Comparison of ENCODE assay signal across 31 mouse cellular contexts in genomic region chr6:47050319-47051222, GRCm38 (mm10).
A peak's percentile ranks its signal among the peaks of the same experiment; 100 is the strongest.
DNase-seq lines count a peak whose midpoint lies in the region; ATAC-seq and TF ChIP-seq lines count a peak whose summit lies in the region.
"Had no signal": no experiment of that assay in that cellular context is flagged by ENCODE, and none has a peak within 500 bp of the region (broad histone marks: within the 10 kb centered on the region; RNA-seq: fewer than 3 reads in every experiment).

No protein-coding gene starts in this region.

- no peak for ATAC-seq in hindbrain, embryonic 13.5 days (ENCODE audit: low FRiP score)
- no peak for ATAC-seq in hindbrain, embryonic 11.5 days (ENCODE audit: low FRiP score)
- ATAC-seq in midbrain, embryonic 14.5 days (ENCODE audit: low FRiP score, low TSS enrichment) = no peak; the same call in 1 of the 2 replicates
- no peak for ATAC-seq in midbrain, postnatal 0 days (ENCODE audit: low FRiP score)
- ATAC-seq in forebrain, embryonic 14.5 days = peak; percentile 85
- ATAC-seq: activated CD4-positive, CD25-positive, alpha-beta regulatory T cell, adult 4 months; intestine, embryonic 16.5 days had no signal

- DNase-seq in hindbrain, embryonic 11.5 days (ENCODE audit: low spot score) = no peak
- DNase-seq in midbrain, embryonic 14.5 days = peak; percentile 27
- DNase-seq in midbrain, postnatal 0 days (ENCODE audit: low spot score) = no peak
- peak; percentile 75 for DNase-seq in forebrain, embryonic 14.5 days (ENCODE audit: low spot score)
- DNase-seq in retina, postnatal 1 day = peak; percentile 54
- no peak for DNase-seq in yolk sac, embryonic 10.5 days (ENCODE audit: low spot score)
- no peak for DNase-seq in urinary bladder, postnatal 36 days (ENCODE audit: low spot score in 2 of 2)
- DNase-seq: adrenal gland, adult 2 months; adrenal gland, postnatal 36 days; B cell, adult 2 months; cerebellum, adult 8-10 months; cerebellum, postnatal 25 days; gastrocnemius, postnatal 14 days; heart, postnatal 14 days; kidney, adult 8-10 months; kidney, postnatal 4 days; liver, embryonic 13.5 days; lung, adult 2 months; lung, postnatal 14 days; right cerebral cortex, postnatal 4 days; thymus, adult 18-20 months; thymus, postnatal 25 days had no signal

- H3K4me2 ChIP-seq in hindbrain, embryonic 13.5 days = no peak overlapping the region
- H3K4me2 ChIP-seq in hindbrain, embryonic 11.5 days (replicated peaks; ENCODE audit: low read depth, low read length) = no peak overlapping the region
- no peak overlapping the region for H3K4me2 ChIP-seq in midbrain, embryonic 14.5 days (ENCODE audit: low read length)
- H3K4me2 ChIP-seq in midbrain, postnatal 0 days (ENCODE audit: low read depth, low read length, poor library complexity, severe bottlenecking) = no peak overlapping the region
- H3K4me2 ChIP-seq in forebrain, embryonic 14.5 days (ENCODE audit: low read length) = no peak overlapping the region
- H3K4me2 ChIP-seq: hindbrain, embryonic 15.5 days; limb, embryonic 15.5 days; liver, embryonic 13.5 days; neural tube, embryonic 15.5 days had no signal

- H3K9ac ChIP-seq in hindbrain, embryonic 13.5 days = no peak overlapping the region
- H3K9ac ChIP-seq in hindbrain, embryonic 11.5 days (ENCODE audit: low read depth, low read length) = no peak overlapping the region
- no peak overlapping the region for H3K9ac ChIP-seq in midbrain, embryonic 14.5 days (replicated peaks; ENCODE audit: low read length)
- H3K9ac ChIP-seq in midbrain, postnatal 0 days (replicated peaks; ENCODE audit: low read length, poor library complexity, severe bottlenecking) = no peak overlapping the region
- no peak overlapping the region for H3K9ac ChIP-seq in forebrain, embryonic 14.5 days (ENCODE audit: low read length)
- H3K9ac ChIP-seq: hindbrain, embryonic 15.5 days; limb, embryonic 15.5 days; liver, embryonic 13.5 days; neural tube, embryonic 15.5 days had no signal

- H3K4me3 ChIP-seq in hindbrain, embryonic 13.5 days = no peak overlapping the region
- no peak overlapping the region for H3K4me3 ChIP-seq in hindbrain, embryonic 11.5 days (ENCODE audit: low read depth, low read length)
- no peak overlapping the region for H3K4me3 ChIP-seq in midbrain, embryonic 14.5 days (replicated peaks; ENCODE audit: low read depth, low read length)
- H3K4me3 ChIP-seq in midbrain, postnatal 0 days (ENCODE audit: low read depth, low read length) = no peak overlapping the region
- no peak overlapping the region for H3K4me3 ChIP-seq in forebrain, embryonic 14.5 days (ENCODE audit: low read depth, low read length)
- H3K4me3 ChIP-seq: hindbrain, embryonic 15.5 days; limb, embryonic 10.5 days; limb, embryonic 15.5 days; liver, embryonic 13.5 days; neural tube, embryonic 15.5 days had no signal

- 46% methylated on average over 7 of the region's 7 CpGs for WGBS in hindbrain, embryonic 13.5 days
- 67% methylated on average over 7 of the region's 7 CpGs for WGBS in hindbrain, embryonic 11.5 days
- WGBS in midbrain, embryonic 14.5 days = 25% methylated on average over 7 of the region's 7 CpGs
- WGBS in midbrain, postnatal 0 days = 31% methylated on average over 7 of the region's 7 CpGs
- 22% methylated on average over 7 of the region's 7 CpGs for WGBS in forebrain, embryonic 14.5 days

- H3K9me3 ChIP-seq in hindbrain, embryonic 13.5 days = no peaks in the 10 kb centered on the region
- H3K9me3 ChIP-seq in hindbrain, embryonic 11.5 days (ENCODE audit: control insufficient read depth, low read length) = no peaks in the 10 kb centered on the region
- H3K9me3 ChIP-seq in midbrain, embryonic 14.5 days (ENCODE audit: control insufficient read depth, low read length) = no peaks in the 10 kb centered on the region
- no peaks in the 10 kb centered on the region for H3K9me3 ChIP-seq in midbrain, postnatal 0 days (ENCODE audit: low read length)
- no peaks in the 10 kb centered on the region for H3K9me3 ChIP-seq in forebrain, embryonic 14.5 days (replicated peaks; ENCODE audit: control insufficient read depth, low read length)
- H3K9me3 ChIP-seq: hindbrain, embryonic 15.5 days; limb, embryonic 10.5 days; limb, embryonic 15.5 days; liver, embryonic 13.5 days; neural tube, embryonic 15.5 days had no signal

- peak overlapping the region; percentile 52; the same call in 1 of the 2 replicates for H3K27ac ChIP-seq in hindbrain, embryonic 13.5 days
- no peak overlapping the region for H3K27ac ChIP-seq in hindbrain, embryonic 11.5 days (ENCODE audit: low read depth, low read length)
- H3K27ac ChIP-seq in midbrain, embryonic 14.5 days (replicated peaks; ENCODE audit: low read depth, low read length) = peak overlapping the region; percentile 8; the same call in 1 of the 2 replicates
- no peak overlapping the region for H3K27ac ChIP-seq in midbrain, postnatal 0 days (ENCODE audit: low read depth, low read length)
- H3K27ac ChIP-seq in forebrain, embryonic 14.5 days (ENCODE audit: low read depth, low read length) = peak overlapping the region; percentile 22
- H3K27ac ChIP-seq: hindbrain, embryonic 15.5 days; kidney, postnatal 0 days; limb, embryonic 10.5 days; limb, embryonic 15.5 days; liver, embryonic 13.5 days; neural tube, embryonic 15.5 days; stomach, postnatal 0 days had no signal

- H3K36me3 ChIP-seq in hindbrain, embryonic 13.5 days = no peaks in the 10 kb centered on the region
- no peaks in the 10 kb centered on the region for H3K36me3 ChIP-seq in hindbrain, embryonic 11.5 days (ENCODE audit: control insufficient read depth, insufficient read depth, low read length)
- H3K36me3 ChIP-seq in midbrain, embryonic 14.5 days (ENCODE audit: control insufficient read depth, insufficient read depth, low read length) = no peaks in the 10 kb centered on the region
- no peaks in the 10 kb centered on the region for H3K36me3 ChIP-seq in midbrain, postnatal 0 days (ENCODE audit: insufficient read depth, low read length)
- no peaks in the 10 kb centered on the region for H3K36me3 ChIP-seq in forebrain, embryonic 14.5 days (ENCODE audit: control insufficient read depth, insufficient read depth, low read length)
- H3K36me3 ChIP-seq: hindbrain, embryonic 15.5 days; limb, embryonic 10.5 days; limb, embryonic 15.5 days; liver, embryonic 13.5 days; neural tube, embryonic 15.5 days had no signal

- no peak for TF ChIP-seq CTCF in midbrain, postnatal 0 days (IDR thresholded peaks at IDR 0.05)

- H3K27me3 ChIP-seq in hindbrain, embryonic 13.5 days = peaks cover 3% of the 10 kb centered on the region; the same call in 1 of the 2 replicates
- no peaks in the 10 kb centered on the region for H3K27me3 ChIP-seq in hindbrain, embryonic 11.5 days (ENCODE audit: control insufficient read depth, insufficient read depth, low read length)
- no peaks in the 10 kb centered on the region for H3K27me3 ChIP-seq in midbrain, embryonic 14.5 days (ENCODE audit: control insufficient read depth, insufficient read depth, low read length)
- H3K27me3 ChIP-seq in midbrain, postnatal 0 days (ENCODE audit: insufficient read depth, low read length) = no peaks in the 10 kb centered on the region
- H3K27me3 ChIP-seq in forebrain, embryonic 14.5 days (replicated peaks; ENCODE audit: control insufficient read depth, insufficient read depth, low read length) = no peaks in the 10 kb centered on the region
- H3K27me3 ChIP-seq: hindbrain, embryonic 15.5 days; limb, embryonic 15.5 days; liver, embryonic 13.5 days; neural tube, embryonic 15.5 days had no signal

- H3K4me1 ChIP-seq in hindbrain, embryonic 13.5 days (replicated peaks) = peaks cover 9% of the 10 kb centered on the region
- H3K4me1 ChIP-seq in hindbrain, embryonic 11.5 days (replicated peaks; ENCODE audit: control insufficient read depth, insufficient read depth, low read length) = no peaks in the 10 kb centered on the region
- peaks cover 4% of the 10 kb centered on the region; the same call in 1 of the 2 replicates for H3K4me1 ChIP-seq in midbrain, embryonic 14.5 days (ENCODE audit: control insufficient read depth, insufficient read depth, low read length)
- H3K4me1 ChIP-seq in midbrain, postnatal 0 days (ENCODE audit: insufficient read depth, low read length) = no peaks in the 10 kb centered on the region
- H3K4me1 ChIP-seq in forebrain, embryonic 14.5 days (ENCODE audit: control insufficient read depth, insufficient read depth, low read length) = peaks cover 15% of the 10 kb centered on the region; the same call in 1 of the 2 replicates
- H3K4me1 ChIP-seq: limb, embryonic 15.5 days; liver, embryonic 13.5 days had no signal

Comparison
In these comparisons a context has a peak if more than half of its experiments do, and no peak if none do; other contexts are left out.
1. H3K27ac ChIP-seq: peak in hindbrain, embryonic 13.5 days (single experiment), midbrain, embryonic 14.5 days (single experiment) and forebrain, embryonic 14.5 days (single experiment); none in hindbrain, embryonic 11.5 days (single experiment) and midbrain, postnatal 0 days (single experiment).
2. DNase-seq: peak in midbrain, embryonic 14.5 days (single experiment), forebrain, embryonic 14.5 days (single experiment) and retina, postnatal 1 day (single experiment); none in hindbrain, embryonic 11.5 days (single experiment), midbrain, postnatal 0 days (single experiment), yolk sac, embryonic 10.5 days (single experiment) and urinary bladder, postnatal 36 days (0 of 2).